In genomic region chr2:145196501-145197042, GRCm38 (mm10) we compare ENCODE assay signal across 13 mouse cellular contexts. TPM values are rescaled to one million over a fixed set of nuclear protein-coding genes. Genes with fewer than 3 reads are reported as not detected.
DNase-seq lines count a peak whose midpoint lies in the region; ATAC-seq and TF ChIP-seq lines count a peak whose summit lies in the region.
"Had no signal": no experiment of that assay in that cellular context is flagged by ENCODE, and none has a peak within 500 bp of the region (broad histone marks: within the 10 kb centered on the region; RNA-seq: fewer than 3 reads in every experiment).

No protein-coding gene starts in this region.

- 84% methylated on average over 7 of the region's 7 CpGs for WGBS in hindbrain, embryonic 16.5 days
- WGBS in hindbrain, embryonic 11.5 days = 93% methylated on average over 7 of the region's 7 CpGs
- WGBS in midbrain, postnatal 0 days = 87% methylated on average over 7 of the region's 7 CpGs
- 91% methylated on average over 7 of the region's 7 CpGs for WGBS in midbrain, embryonic 11.5 days
- WGBS in stomach, postnatal 0 days = 88% methylated on average over 7 of the region's 7 CpGs

- H3K4me2 ChIP-seq in hindbrain, embryonic 16.5 days (ENCODE audit: low read length) = no peak overlapping the region
- H3K4me2 ChIP-seq in hindbrain, embryonic 11.5 days (replicated peaks; ENCODE audit: low read depth, low read length) = no peak overlapping the region
- no peak overlapping the region for H3K4me2 ChIP-seq in midbrain, postnatal 0 days (ENCODE audit: low read depth, low read length, poor library complexity, severe bottlenecking)
- H3K4me2 ChIP-seq in midbrain, embryonic 11.5 days = no peak overlapping the region
- H3K4me2 ChIP-seq in stomach, postnatal 0 days (replicated peaks; ENCODE audit: low read depth) = no peak overlapping the region
- H3K4me2 ChIP-seq: limb, embryonic 15.5 days had no signal

- ATAC-seq in hindbrain, embryonic 16.5 days = 0 out of 2 replicates have a peak, but pooled peaks have one; percentile 27
- ATAC-seq in hindbrain, embryonic 11.5 days (ENCODE audit: low FRiP score) = no peak
- ATAC-seq in midbrain, postnatal 0 days (ENCODE audit: low FRiP score) = no peak
- ATAC-seq in midbrain, embryonic 11.5 days (ENCODE audit: low FRiP score) = no peak
- ATAC-seq in granulocyte monocyte progenitor cell, adult 5-6 weeks (replicated peaks; ENCODE audit: poor library complexity, severe bottlenecking) = peak; percentile 32
- ATAC-seq in stomach, postnatal 0 days (ENCODE audit: low FRiP score, low TSS enrichment) = no peak
- ATAC-seq: intestine, embryonic 16.5 days had no signal

- TF ChIP-seq EP300 in stomach, postnatal 0 days (optimal IDR thresholded peaks at IDR 0.05) = no peak

- no peaks in the 10 kb centered on the region for H3K9me3 ChIP-seq in hindbrain, embryonic 16.5 days (ENCODE audit: control insufficient read depth, low read length)
- no peaks in the 10 kb centered on the region for H3K9me3 ChIP-seq in hindbrain, embryonic 11.5 days (ENCODE audit: control insufficient read depth, low read length)
- no peaks in the 10 kb centered on the region for H3K9me3 ChIP-seq in midbrain, postnatal 0 days (ENCODE audit: low read length)
- no peaks in the 10 kb centered on the region for H3K9me3 ChIP-seq in midbrain, embryonic 11.5 days (ENCODE audit: control insufficient read depth, low read length)
- H3K9me3 ChIP-seq in stomach, postnatal 0 days (ENCODE audit: control insufficient read depth, low read length) = no peaks in the 10 kb centered on the region
- H3K9me3 ChIP-seq: limb, embryonic 15.5 days had no signal

- H3K27ac ChIP-seq in hindbrain, embryonic 16.5 days (ENCODE audit: low read depth, low read length) = no peak overlapping the region
- no peak overlapping the region for H3K27ac ChIP-seq in hindbrain, embryonic 11.5 days (ENCODE audit: low read depth, low read length)
- H3K27ac ChIP-seq in midbrain, postnatal 0 days (ENCODE audit: low read depth, low read length) = no peak overlapping the region
- H3K27ac ChIP-seq in midbrain, embryonic 11.5 days (ENCODE audit: low read depth, low read length) = no peak overlapping the region
- no peak overlapping the region for H3K27ac ChIP-seq in stomach, postnatal 0 days (replicated peaks)
- H3K27ac ChIP-seq: limb, embryonic 15.5 days had no signal

- H3K4me3 ChIP-seq in hindbrain, embryonic 16.5 days (ENCODE audit: low read length) = no peak overlapping the region
- no peak overlapping the region for H3K4me3 ChIP-seq in hindbrain, embryonic 11.5 days (ENCODE audit: low read depth, low read length)
- no peak overlapping the region for H3K4me3 ChIP-seq in midbrain, postnatal 0 days (ENCODE audit: low read depth, low read length)
- H3K4me3 ChIP-seq in midbrain, embryonic 11.5 days (ENCODE audit: low read depth, low read length) = no peak overlapping the region
- H3K4me3 ChIP-seq in stomach, postnatal 0 days (ENCODE audit: low read depth, low read length) = no peak overlapping the region
- H3K4me3 ChIP-seq: erythroblast, embryonic 14.5 days; limb, embryonic 15.5 days had no signal

- TF ChIP-seq CTCF in midbrain, postnatal 0 days (IDR thresholded peaks at IDR 0.05) = 0 out of 2 replicates have a peak, but pooled peaks have one; percentile 9
- TF ChIP-seq CTCF in stomach, postnatal 0 days (IDR thresholded peaks at IDR 0.05; ENCODE audit: low read depth) = peak; percentile 27

- no peak for DNase-seq in hindbrain, embryonic 11.5 days (ENCODE audit: low spot score)
- DNase-seq in midbrain, postnatal 0 days (ENCODE audit: low spot score) = peak; percentile 8
- no peak for DNase-seq in midbrain, embryonic 11.5 days (ENCODE audit: low spot score, missing footprints)
- DNase-seq in stomach, postnatal 0 days (ENCODE audit: low spot score) = no peak
- no peak for DNase-seq in gastrocnemius, postnatal 10 days
- DNase-seq in left cerebral cortex, postnatal 14 days (ENCODE audit: low spot score in 2 of 2) = no peak
- DNase-seq: cerebellum, adult 9-11 months; kidney, postnatal 25 days had no signal

- H3K36me3 ChIP-seq in hindbrain, embryonic 16.5 days (ENCODE audit: control insufficient read depth, insufficient read depth, low read length) = no peaks in the 10 kb centered on the region
- no peaks in the 10 kb centered on the region for H3K36me3 ChIP-seq in hindbrain, embryonic 11.5 days (ENCODE audit: control insufficient read depth, insufficient read depth, low read length)
- no peaks in the 10 kb centered on the region for H3K36me3 ChIP-seq in midbrain, postnatal 0 days (ENCODE audit: insufficient read depth, low read length)
- no peaks in the 10 kb centered on the region for H3K36me3 ChIP-seq in midbrain, embryonic 11.5 days (ENCODE audit: control insufficient read depth, insufficient read depth, low read length)
- no peaks in the 10 kb centered on the region for H3K36me3 ChIP-seq in stomach, postnatal 0 days (ENCODE audit: control insufficient read depth, insufficient read depth, low read length)
- H3K36me3 ChIP-seq: limb, embryonic 15.5 days had no signal

- intact Hi-C loops in left cerebral cortex, postnatal 14 days (cut with DNase I) = no loop called here

- H3K4me1 ChIP-seq in hindbrain, embryonic 16.5 days (ENCODE audit: control insufficient read depth, insufficient read depth, low read depth, low read length) = no peaks in the 10 kb centered on the region
- H3K4me1 ChIP-seq in hindbrain, embryonic 11.5 days (replicated peaks; ENCODE audit: control insufficient read depth, insufficient read depth, low read length) = no peaks in the 10 kb centered on the region
- no peaks in the 10 kb centered on the region for H3K4me1 ChIP-seq in midbrain, postnatal 0 days (ENCODE audit: insufficient read depth, low read length)
- no peaks in the 10 kb centered on the region for H3K4me1 ChIP-seq in midbrain, embryonic 11.5 days (ENCODE audit: control insufficient read depth, insufficient read depth, low read length)
- H3K4me1 ChIP-seq in stomach, postnatal 0 days (replicated peaks; ENCODE audit: control insufficient read depth, insufficient read depth) = no peaks in the 10 kb centered on the region
- H3K4me1 ChIP-seq: limb, embryonic 15.5 days had no signal

- H3K27me3 ChIP-seq in hindbrain, embryonic 16.5 days (replicated peaks; ENCODE audit: control insufficient read depth, insufficient read depth, low read length) = no peaks in the 10 kb centered on the region
- H3K27me3 ChIP-seq in hindbrain, embryonic 11.5 days (ENCODE audit: control insufficient read depth, insufficient read depth, low read length) = no peaks in the 10 kb centered on the region
- no peaks in the 10 kb centered on the region for H3K27me3 ChIP-seq in midbrain, postnatal 0 days (ENCODE audit: insufficient read depth, low read length)
- H3K27me3 ChIP-seq in midbrain, embryonic 11.5 days (ENCODE audit: control insufficient read depth, insufficient read depth, low read length) = no peaks in the 10 kb centered on the region
- no peaks in the 10 kb centered on the region for H3K27me3 ChIP-seq in stomach, postnatal 0 days (ENCODE audit: control insufficient read depth, insufficient read depth, low read length)
- H3K27me3 ChIP-seq: limb, embryonic 15.5 days had no signal

- no peak overlapping the region for H3K9ac ChIP-seq in hindbrain, embryonic 16.5 days (ENCODE audit: low read depth, low read length)
- H3K9ac ChIP-seq in hindbrain, embryonic 11.5 days (ENCODE audit: low read depth, low read length) = no peak overlapping the region
- no peak overlapping the region for H3K9ac ChIP-seq in midbrain, postnatal 0 days (replicated peaks; ENCODE audit: low read length, poor library complexity, severe bottlenecking)
- no peak overlapping the region for H3K9ac ChIP-seq in midbrain, embryonic 11.5 days (ENCODE audit: low read length)
- H3K9ac ChIP-seq in stomach, postnatal 0 days (ENCODE audit: low read length) = no peak overlapping the region
- H3K9ac ChIP-seq: limb, embryonic 15.5 days had no signal

RNA-seq across cellular contexts. Expression of gene Slc24a3, which starts 29.0 kb away (rescaled TPM):
- polyA plus RNA-seq in hindbrain, embryonic 16.5 days (2015; fragmentation: Nextera tagmentation; extraction: Ambion mirVana) = 11.7 and 13.6 TPM in 2 replicates
- polyA plus RNA-seq in hindbrain, embryonic 11.5 days (2014; fragmentation: Nextera tagmentation; extraction: Ambion mirVana) = 2.3 and 2.5 TPM in 2 replicates
- 65.7 and 68.8 TPM in 2 replicates for total RNA-seq in midbrain, postnatal 0 days (2014; rRNA removed)
- 33.9 and 34.5 TPM in 2 replicates for polyA plus RNA-seq in midbrain, postnatal 0 days (2015; fragmentation: Nextera tagmentation; extraction: Ambion mirVana)
- 1.6 and 1.9 TPM in 2 replicates for polyA plus RNA-seq in midbrain, embryonic 11.5 days (2014; fragmentation: Nextera tagmentation; extraction: Ambion mirVana)
- total RNA-seq in granulocyte monocyte progenitor cell, adult 5-6 weeks (2014; fragmentation: Nextera tagmentation) = 0.75 and 4.6 TPM in 2 replicates
- 3.0 and 3.1 TPM in 2 replicates for total RNA-seq in granulocyte monocyte progenitor cell, adult 5-6 weeks (2017)
- polyA plus RNA-seq in stomach, postnatal 0 days (2015; fragmentation: Nextera tagmentation; extraction: Ambion mirVana) = 5.7 and 6.3 TPM in 2 replicates
- total RNA-seq in gastrocnemius, postnatal 10 days (2021) = 1 to 10 TPM; 5.8 to 6.1 TPM
- total RNA-seq in left cerebral cortex, postnatal 14 days (2021) = 100 to 1,000 TPM; 159 to 160 TPM

Comparison
In these comparisons a context has a peak if more than half of its experiments do, and no peak if none do; other contexts are left out.
1. ATAC-seq: peak in hindbrain, embryonic 16.5 days (single experiment) and granulocyte monocyte progenitor cell, adult 5-6 weeks (single experiment); none in hindbrain, embryonic 11.5 days (single experiment), midbrain, postnatal 0 days (single experiment), midbrain, embryonic 11.5 days (single experiment) and stomach, postnatal 0 days (single experiment).